Mouse (Mus musculus) heart, embryonic 10.5 days (tissue): ENCODE data around the gene Oprl1. TPM values are rescaled to one million over a fixed set of nuclear protein-coding genes. Genes with fewer than 3 reads are reported as not detected.

Source experiments
- DNase-seq: peaks from one replicate; pipeline ENCODE4 v3.0.0-alpha.2; 2017; ENCODE audit warnings: low spot score
- H3K27ac ChIP-seq: fragments of 300-500 bp; sonication (generic); 2 replicates; pipeline ENCODE4 v1.5.1; 2016; ENCODE audit warnings: mild to moderate bottlenecking
- H3K27me3 ChIP-seq: fragments of 300-500 bp; sonication (generic); 2 replicates; pipeline ENCODE4 v1.6.1; 2016; ENCODE audit warnings: mild to moderate bottlenecking; ENCODE audit not compliant: poor library complexity, insufficient read depth, severe bottlenecking
- H3K36me3 ChIP-seq: fragments of 300-500 bp; sonication (generic); 2 replicates; pipeline ENCODE4 v1.6.1; 2016; ENCODE audit warnings: mild to moderate bottlenecking, moderate library complexity
- H3K4me1 ChIP-seq: fragments of 300-500 bp; sonication (generic); 2 replicates; pipeline ENCODE4 v1.6.1; 2016; ENCODE audit warnings: mild to moderate bottlenecking
- H3K4me3 ChIP-seq: fragments of 300-500 bp; sonication (generic); 2 replicates; pipeline ENCODE4 v1.5.1; 2016; ENCODE audit warnings: mild to moderate bottlenecking, moderate library complexity
- H3K9me3 ChIP-seq: fragments of 300-500 bp; sonication (generic); 2 replicates; pipeline ENCODE4 v1.6.1; 2016; ENCODE audit warnings: mild to moderate bottlenecking, moderate library complexity
- WGBS: fragments of 180-500 bp; shearing (Covaris S2); methylation state at CpG from one replicate; pipeline ENCODE4 v1.1.7; 2016; 5-methylcytosine and 5-hydroxymethylcytosine counted together
- polyA plus RNA-seq: library from polyadenylated mRNA; unstranded; fragments of >200 nt; fragmentation: Nextera tagmentation; extraction: Ambion mirVana; gene quantifications from 2 replicates; pipeline ENCODE4 v1.2.1, GENCODE M21; 2016

Gene Oprl1
- polyA plus RNA-seq, 1 experiment from 2014 or later, result 6.6 TPM

DNA sequence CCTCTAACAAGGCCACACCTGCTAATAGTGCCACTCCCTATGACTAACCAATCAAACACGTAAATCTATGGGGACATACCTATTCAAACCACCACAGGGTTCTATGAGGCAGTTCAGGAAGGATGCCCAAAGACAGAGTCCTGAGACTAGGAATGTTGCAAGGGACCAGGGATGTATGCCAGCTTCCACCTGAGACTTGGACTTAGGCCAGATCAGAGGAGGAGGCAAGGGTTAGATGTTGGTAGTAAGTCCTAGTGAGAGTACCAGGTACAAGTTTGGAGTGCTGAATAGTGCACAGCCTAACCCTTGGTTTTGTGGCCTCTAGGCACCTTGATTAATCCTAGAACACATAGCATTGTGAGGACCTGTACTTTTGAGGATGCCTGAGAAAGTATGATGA lies 37.8 kb downstream of the Oprl1 start:
- Histone ChIP-seq H3K36me3 (no peaks in the 10 kb centered on the region), H3K4me3 (no peak overlapping the region), H3K9me3 (no peaks in the 10 kb centered on the region), H3K4me1 (no peaks in the 10 kb centered on the region), H3K27me3 (no peaks in the 10 kb centered on the region), H3K27ac (no peak overlapping the region)
- DNase-seq, result no peak
- WGBS, result 80% methylated on average over 1 of the region's 1 CpGs

DNA sequence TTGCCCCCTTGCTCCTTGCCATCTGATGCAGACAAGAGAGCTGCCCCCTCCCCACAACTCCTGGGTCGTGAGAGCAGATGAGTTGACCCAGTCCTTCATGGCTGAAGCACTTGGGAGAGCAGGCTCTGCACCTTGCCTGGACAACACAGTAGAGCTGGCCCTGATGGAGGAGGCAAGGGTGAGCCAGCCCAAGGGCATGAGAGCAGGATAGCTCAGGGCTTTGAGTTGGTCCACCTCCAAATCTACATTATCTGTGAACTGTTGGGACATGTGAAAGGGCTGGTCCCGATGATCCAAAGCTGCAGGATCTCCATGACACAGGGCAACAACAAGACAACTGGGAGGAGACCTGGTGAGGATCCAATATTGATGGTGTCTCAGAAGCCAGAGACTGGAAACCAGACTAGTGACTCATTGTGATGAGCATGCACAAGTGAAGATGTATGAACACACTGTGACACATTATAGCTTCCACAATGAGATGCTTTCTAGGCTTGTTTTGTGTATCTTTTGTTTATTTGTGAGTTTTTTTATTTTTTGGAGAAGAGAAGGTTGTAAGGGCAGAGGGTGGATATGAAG lies 43.4 kb downstream of the Oprl1 start:
- H3K9me3 ChIP-seq, result no peaks in the 10 kb centered on the region
- DNase-seq, result no peak
- H3K27me3 ChIP-seq, result peaks cover 8% of the 10 kb centered on the region; the same call in 1 of the 2 replicates
- H3K36me3 ChIP-seq, result no peaks in the 10 kb centered on the region
- 63% methylated on average over 2 of the region's 2 CpGs for WGBS
- no peak overlapping the region for H3K4me3 ChIP-seq
- peaks cover 3% of the 10 kb centered on the region; the same call in 1 of the 2 replicates for H3K4me1 ChIP-seq
- no peak overlapping the region for H3K27ac ChIP-seq

DNA sequence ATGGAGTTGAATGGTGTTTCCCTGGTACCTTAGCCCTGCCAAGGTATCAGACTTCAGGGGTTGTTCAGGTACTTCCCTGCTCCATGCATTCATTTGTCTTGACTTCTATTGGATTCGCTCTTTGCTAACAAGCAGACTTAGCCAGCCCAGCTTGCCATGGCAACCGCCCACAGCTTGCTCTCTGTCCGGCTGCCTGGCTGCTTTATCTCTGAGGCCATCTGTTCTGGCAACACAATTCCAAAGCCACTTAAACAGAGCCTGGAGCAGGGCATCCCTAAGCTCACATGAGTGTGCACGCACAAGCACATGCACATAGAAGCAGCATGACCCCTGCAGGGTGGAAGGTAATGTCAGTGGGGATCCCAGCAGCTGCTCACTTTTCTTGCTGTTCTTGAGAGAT lies 44.2 kb downstream of the Oprl1 start:
- Histone ChIP-seq H3K4me3 (no peak overlapping the region), H3K36me3 (no peaks in the 10 kb centered on the region), H3K27me3 (peaks cover 15% of the 10 kb centered on the region; the same call in 1 of the 2 replicates), H3K27ac (no peak overlapping the region), H3K4me1 (peaks cover 3% of the 10 kb centered on the region; the same call in 1 of the 2 replicates), H3K9me3 (no peaks in the 10 kb centered on the region)
- no peak for DNase-seq
- WGBS, result 43% methylated on average over 4 of the region's 4 CpGs

DNA sequence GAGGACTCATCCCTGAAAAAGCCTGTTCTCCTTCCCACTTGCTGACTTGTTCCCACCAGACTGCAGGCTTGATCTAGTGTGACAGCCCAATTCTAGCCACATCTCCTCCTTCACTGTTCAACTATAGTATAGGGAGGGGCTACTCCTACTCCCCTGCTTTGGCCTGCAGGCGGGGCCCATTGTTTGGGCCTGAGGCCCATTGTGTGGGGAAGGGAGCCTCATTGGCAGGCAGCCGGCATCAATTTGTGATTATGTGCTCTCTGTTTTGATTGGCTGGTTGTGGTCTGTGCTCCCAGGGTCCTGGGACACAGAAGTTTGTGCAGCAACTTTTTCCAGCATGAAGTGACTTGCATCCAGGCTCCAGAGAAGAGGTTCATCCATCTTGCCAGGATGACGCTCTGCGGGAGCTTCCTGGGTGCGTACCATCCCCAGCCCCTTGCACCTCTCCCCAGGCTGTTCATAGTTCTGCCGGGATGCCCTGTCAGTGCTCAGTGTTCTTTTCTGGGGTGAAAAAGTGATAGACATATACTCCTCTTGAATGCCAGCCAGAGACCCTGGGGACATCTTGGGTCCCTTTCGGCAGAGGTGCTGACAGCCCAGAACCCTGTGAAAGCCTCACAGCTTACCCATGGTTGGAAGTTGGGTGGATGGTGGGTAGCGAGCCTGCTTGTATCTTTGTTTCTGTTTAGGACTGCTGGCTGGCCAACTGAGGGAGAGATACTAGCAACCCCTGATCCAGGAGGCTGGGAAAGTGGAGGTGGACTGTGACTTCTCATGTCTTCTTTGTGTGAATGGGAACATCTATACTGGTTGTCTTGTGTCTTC lies 48.4 kb downstream of the Oprl1 start, which contains the start of gene Myt1:
Gene Myt1 (plus strand): TSS at position 327 of the 825 bp plus-strand sequence.
- H3K4me3 ChIP-seq, result no peak within 1 kb of the TSS

DNA sequence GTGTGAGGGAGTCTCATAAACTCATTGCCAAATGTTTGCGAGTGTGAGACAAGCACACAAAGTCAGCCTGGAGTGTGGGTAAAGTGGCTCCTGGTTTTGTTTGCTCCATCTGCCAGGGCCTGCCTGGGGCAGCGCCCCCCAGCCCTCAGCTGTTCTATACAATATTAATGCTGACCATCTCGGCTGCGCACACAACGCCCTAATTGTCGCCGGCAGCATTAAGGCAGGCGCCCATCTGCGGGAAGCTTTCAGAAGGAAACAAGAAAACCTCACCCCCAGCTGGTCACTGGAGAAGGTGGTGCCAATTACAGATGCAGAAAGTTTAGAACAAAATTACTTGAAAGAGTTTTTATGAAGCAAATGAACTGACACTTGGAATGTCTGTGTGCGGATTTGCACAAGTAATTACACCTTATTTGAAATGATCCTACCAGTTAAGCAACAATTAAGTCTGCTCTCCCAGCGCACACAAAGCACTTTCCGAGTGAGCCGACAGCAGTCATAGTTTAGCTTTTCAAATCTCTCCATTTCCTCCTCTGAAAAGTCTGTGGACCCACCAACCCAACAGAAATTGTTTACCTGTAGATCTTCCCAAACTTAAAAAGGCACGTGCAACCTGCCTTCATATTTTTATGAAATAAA lies 49.2 kb downstream of the Oprl1 start:
- WGBS, result 39% methylated on average over 14 of the region's 14 CpGs
- Histone ChIP-seq H3K4me1 (peaks cover 2% of the 10 kb centered on the region; the same call in 1 of the 2 replicates), H3K36me3 (no peaks in the 10 kb centered on the region), H3K27ac (no peak overlapping the region), H3K9me3 (no peaks in the 10 kb centered on the region), H3K4me3 (no peak overlapping the region), H3K27me3 (peaks cover 15% of the 10 kb centered on the region; the same call in 1 of the 2 replicates)
- DNase-seq, result no peak

More for the DNA sequence above, 48.4 kb downstream of the Oprl1 start, which contains the start of gene Myt1:
- peaks cover 3% of the 10 kb centered on the region; the same call in 1 of the 2 replicates for H3K4me1 ChIP-seq
- H3K27me3 ChIP-seq, result peaks cover 15% of the 10 kb centered on the region; the same call in 1 of the 2 replicates
- no peaks in the 10 kb centered on the region for H3K36me3 ChIP-seq
- no peak within 1 kb of the TSS for H3K27ac ChIP-seq
- H3K9me3 ChIP-seq, result no peaks in the 10 kb centered on the region
- no peak for DNase-seq
- WGBS, result 57% methylated on average over 8 of the region's 8 CpGs

DNA sequence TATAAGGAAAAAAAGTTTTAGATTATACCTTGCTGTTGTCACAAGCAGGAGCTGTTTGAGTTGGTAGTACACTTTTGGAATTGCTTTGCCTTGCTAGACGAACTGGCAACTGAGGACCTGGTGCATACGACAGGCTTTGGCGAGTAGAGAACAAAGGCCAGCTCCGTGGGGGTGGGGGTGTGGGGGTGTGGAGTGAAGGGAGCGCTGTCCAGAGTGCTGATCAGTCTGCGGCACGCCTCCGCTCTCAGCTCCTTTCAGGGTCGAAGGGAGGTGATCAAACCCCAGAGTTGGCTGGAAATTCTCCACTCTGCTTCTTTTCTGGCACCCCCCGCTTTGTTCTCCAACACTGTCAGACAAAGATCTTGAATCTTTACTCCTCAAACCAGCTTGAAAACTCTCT lies 49.8 kb downstream of the Oprl1 start:
- Histone ChIP-seq H3K36me3 (no peaks in the 10 kb centered on the region), H3K27me3 (peaks cover 15% of the 10 kb centered on the region; the same call in 1 of the 2 replicates), H3K9me3 (no peaks in the 10 kb centered on the region), H3K4me3 (no peak overlapping the region), H3K4me1 (no peaks in the 10 kb centered on the region), H3K27ac (no peak overlapping the region)
- 2% methylated on average over 10 of the region's 10 CpGs for WGBS
- DNase-seq, result peak; percentile 76

DNA sequence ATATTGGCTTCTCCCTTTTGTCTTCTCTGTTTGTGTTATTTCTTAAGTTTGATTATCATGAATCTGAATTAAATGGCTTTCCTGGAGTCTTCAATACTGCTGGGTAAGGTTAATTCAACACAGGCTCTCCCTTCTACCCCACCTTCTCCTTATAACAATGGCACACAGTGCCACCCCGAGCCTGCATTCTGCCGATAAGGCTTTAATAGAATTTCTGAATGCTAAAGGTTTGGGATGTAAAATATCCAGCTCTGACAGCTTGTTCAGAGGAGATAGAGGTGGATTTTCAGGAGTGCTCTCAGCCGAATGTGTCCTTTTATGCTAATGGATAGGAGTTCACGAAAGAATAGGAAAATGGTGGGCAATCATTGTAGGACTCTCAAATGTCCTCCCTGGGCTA lies 50.4 kb downstream of the Oprl1 start:
- DNase-seq, result no peak
- Histone ChIP-seq H3K36me3 (no peaks in the 10 kb centered on the region), H3K4me1 (no peaks in the 10 kb centered on the region), H3K27me3 (peaks cover 15% of the 10 kb centered on the region; the same call in 1 of the 2 replicates), H3K4me3 (no peak overlapping the region), H3K9me3 (no peaks in the 10 kb centered on the region), H3K27ac (no peak overlapping the region)
- 80% methylated on average over 4 of the region's 4 CpGs for WGBS

DNA sequence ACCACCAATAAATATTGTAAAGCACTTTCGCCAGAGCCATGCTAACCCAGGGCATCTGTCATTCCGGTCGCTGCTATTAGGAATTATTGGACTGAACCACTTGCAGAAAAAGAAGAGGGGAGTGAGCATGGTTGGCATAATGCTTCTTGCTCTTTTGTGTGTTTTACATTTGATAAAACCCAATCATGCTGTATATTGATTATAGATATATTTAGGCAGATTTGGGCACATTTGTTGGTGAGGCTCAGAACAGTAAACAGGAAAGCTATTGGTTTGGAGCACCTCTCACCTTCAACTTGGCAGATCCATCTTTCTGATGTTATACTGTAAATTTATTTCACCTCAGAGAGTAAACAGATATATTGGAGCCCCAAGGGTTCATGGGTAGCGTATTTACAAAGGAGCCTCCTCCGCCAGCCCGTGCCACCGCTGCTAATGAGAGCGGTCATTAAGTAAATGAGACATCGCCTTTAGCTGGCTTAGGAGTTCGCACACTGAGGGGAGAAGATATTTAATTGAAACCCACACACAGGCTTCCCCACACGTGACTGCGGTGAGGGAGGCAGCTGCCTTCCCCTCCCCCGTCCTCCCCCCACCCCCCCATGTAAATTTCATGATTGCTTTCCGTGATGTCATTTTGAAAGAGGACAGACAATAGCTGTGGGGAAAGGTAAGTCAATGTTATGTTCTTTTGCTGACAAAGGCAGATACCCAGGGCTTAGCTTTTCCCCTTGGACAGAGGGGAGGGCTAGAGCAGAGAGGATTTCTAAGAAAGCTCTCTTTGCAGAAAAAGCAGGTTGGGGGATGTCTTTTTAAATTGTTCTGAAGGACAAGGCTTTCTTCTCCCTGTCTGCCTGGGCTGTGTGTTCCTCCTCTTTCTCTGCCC lies 52.1 kb downstream of the Oprl1 start:
- H3K4me3 ChIP-seq, result no peak overlapping the region
- whole genome bisulfite sequencing, result 63% methylated on average over 14 of the region's 14 CpGs
- H3K27me3 ChIP-seq, result peaks cover 15% of the 10 kb centered on the region; the same call in 1 of the 2 replicates
- no peaks in the 10 kb centered on the region for H3K4me1 ChIP-seq
- no peaks in the 10 kb centered on the region for H3K9me3 ChIP-seq
- H3K36me3 ChIP-seq, result no peaks in the 10 kb centered on the region
- no peak overlapping the region for H3K27ac ChIP-seq
- DNase-seq, result no peak

DNA sequence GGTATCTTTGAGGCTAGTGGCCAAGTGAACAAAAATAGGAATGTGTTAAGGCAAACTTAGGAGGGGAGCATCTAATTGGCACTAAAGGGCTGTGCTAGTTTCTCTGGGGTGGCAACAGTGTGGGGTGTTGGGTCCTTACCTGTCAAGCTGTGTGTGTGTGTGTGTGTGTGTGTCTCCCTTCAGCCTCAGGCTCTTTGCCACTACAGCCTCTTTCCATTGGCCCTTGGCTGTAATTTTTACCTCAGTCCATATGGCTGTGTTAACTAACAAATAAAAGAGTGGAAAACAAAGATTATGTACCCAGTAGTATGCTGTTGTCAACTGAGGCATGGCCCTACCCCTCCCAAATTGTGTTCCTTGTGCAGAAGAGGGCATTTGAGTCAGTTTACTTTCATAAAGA lies 53.6 kb downstream of the Oprl1 start:
- no peak overlapping the region for H3K27ac ChIP-seq
- H3K9me3 ChIP-seq, result no peaks in the 10 kb centered on the region
- no peak overlapping the region for H3K4me3 ChIP-seq
- no peaks in the 10 kb centered on the region for H3K4me1 ChIP-seq
- peaks cover 5% of the 10 kb centered on the region; the same call in 1 of the 2 replicates for H3K27me3 ChIP-seq
- no peak for DNase-seq
- no peaks in the 10 kb centered on the region for H3K36me3 ChIP-seq

DNA sequence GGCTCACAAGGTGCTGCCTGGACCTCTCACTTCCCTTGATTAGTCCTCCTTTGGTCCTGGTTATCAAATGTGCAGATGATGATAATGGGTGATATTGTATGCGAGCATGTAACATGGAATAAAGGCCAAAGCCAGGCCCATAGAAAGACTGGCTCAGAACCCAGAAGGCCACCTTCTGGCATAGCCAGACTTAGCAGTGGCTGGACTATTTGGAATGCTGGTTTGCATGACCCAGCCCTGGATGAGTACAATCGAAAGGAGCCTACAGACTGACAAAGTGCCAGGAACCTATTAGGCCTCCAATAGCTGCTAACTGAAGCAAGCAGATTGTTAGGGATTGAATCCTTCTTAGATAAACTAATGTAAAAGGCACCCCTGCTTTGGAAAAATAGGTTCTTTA lies 54.6 kb downstream of the Oprl1 start:
- WGBS, result 84% methylated on average over 2 of the region's 2 CpGs
- Histone ChIP-seq H3K27me3 (no peaks in the 10 kb centered on the region), H3K4me3 (no peak overlapping the region), H3K4me1 (no peaks in the 10 kb centered on the region), H3K27ac (no peak overlapping the region), H3K36me3 (no peaks in the 10 kb centered on the region), H3K9me3 (no peaks in the 10 kb centered on the region)
- no peak for DNase-seq
